ENCODE assay signal across 1 mouse cellular context in the genomic region with DNA sequence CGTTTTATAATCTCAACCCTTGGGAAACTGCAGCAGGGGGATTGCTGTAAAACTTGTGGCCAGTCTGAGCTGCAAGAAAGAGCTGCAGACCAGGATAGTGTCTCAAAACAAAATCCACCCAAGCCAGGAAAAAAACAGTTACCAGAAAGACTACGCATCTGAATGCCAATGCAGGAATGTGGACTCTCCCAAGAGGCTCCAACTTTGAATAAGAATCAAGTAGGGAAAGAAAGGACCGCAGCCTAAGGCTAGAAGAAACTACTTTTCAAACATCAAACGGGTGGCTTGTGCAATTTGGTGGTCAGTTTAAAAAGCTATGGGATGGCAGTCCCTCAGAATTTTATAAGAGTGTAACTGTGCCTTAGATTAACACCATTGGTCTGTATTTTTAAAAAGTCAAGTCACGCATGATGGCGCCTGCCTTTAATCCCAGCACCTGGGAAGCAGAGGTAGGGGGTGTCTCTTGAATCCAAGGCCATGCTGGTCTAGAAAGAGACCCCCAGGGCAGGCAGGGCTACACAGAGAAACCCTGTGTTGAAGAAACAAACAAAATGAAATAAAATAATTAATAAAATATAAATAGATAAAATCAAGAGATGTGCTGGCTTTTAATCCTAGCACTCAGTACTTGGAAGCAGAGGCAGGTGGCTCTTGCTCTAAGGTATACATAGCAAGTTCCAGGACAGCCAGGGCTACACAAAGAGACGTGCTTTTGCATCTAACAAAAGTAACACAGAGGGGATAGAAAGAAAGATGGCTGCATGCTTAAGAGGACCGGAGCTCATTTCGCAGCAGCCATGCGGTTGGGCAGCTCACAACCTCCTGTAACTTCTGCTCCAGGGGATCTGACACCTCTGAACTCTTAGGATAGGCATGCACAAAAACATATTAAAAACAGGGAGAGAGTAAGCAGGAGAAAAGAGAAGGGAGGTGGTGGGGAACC.
TF ChIP-seq lines count a peak whose summit lies in the region.

No protein-coding gene starts in this region.

TF ChIP-seq in MEL, 35 proteins besides CTCF, POLR2A, EP300 and RAD21:
- no peak for TF ChIP-seq TAL1 (IDR thresholded peaks at IDR 0.05; ENCODE audit: low read length)
- TF ChIP-seq MYC (IDR thresholded peaks at IDR 0.05; ENCODE audit: low read depth, low read length) = no peak
- no peak for TF ChIP-seq E2F4 (IDR thresholded peaks at IDR 0.05; ENCODE audit: borderline replicate concordance, low read depth, low read length)
- no peak for TF ChIP-seq ELF1 (IDR thresholded peaks at IDR 0.05; ENCODE audit: low read depth, low read length)
- TF ChIP-seq JUND (IDR thresholded peaks at IDR 0.05; ENCODE audit: low read depth, low read length) = no peak
- no peak for TF ChIP-seq USF1 (IDR thresholded peaks at IDR 0.05; ENCODE audit: low read depth, low read length)
- TF ChIP-seq ZC3H11A (IDR thresholded peaks at IDR 0.05; ENCODE audit: low read depth, low read length) = no peak
- no peak for TF ChIP-seq MYB (IDR thresholded peaks at IDR 0.05; ENCODE audit: low read depth, low read length)
- TF ChIP-seq MEF2A (IDR thresholded peaks at IDR 0.05; ENCODE audit: extremely low read depth, insufficient replicate concordance, low read depth, low read length, poor library complexity, severe bottlenecking) = no peak
- TF ChIP-seq ZMIZ1 (IDR thresholded peaks at IDR 0.05; ENCODE audit: low read depth, low read length) = 0 out of 2 replicates have a peak, but pooled peaks have one; percentile 28
- TF ChIP-seq POLR2AphosphoS5 (IDR thresholded peaks at IDR 0.05; ENCODE audit: borderline replicate concordance, low read depth, low read length) = no peak
- TF ChIP-seq UBTF (IDR thresholded peaks at IDR 0.05; ENCODE audit: borderline replicate concordance, insufficient read depth, low read depth, low read length) = no peak
- TF ChIP-seq MAX (IDR thresholded peaks at IDR 0.05; ENCODE audit: low read length) = no peak
- TF ChIP-seq SIN3A (IDR thresholded peaks at IDR 0.05; ENCODE audit: low read length) = no peak; the same call in 1 of the 2 replicates
- no peak; the same call in 1 of the 2 replicates for TF ChIP-seq NELFE (IDR thresholded peaks at IDR 0.05; ENCODE audit: low read depth, low read length)
- TF ChIP-seq HCFC1 (IDR thresholded peaks at IDR 0.05; ENCODE audit: low read depth, low read length) = 0 out of 2 replicates have a peak, but pooled peaks have one; percentile 9
- TF ChIP-seq GABPA (IDR thresholded peaks at IDR 0.05; ENCODE audit: low read depth, low read length) = no peak
- TF ChIP-seq MAZ (IDR thresholded peaks at IDR 0.05; ENCODE audit: low read depth, low read length) = no peak
- peak; percentile 91; the same call in 1 of the 2 replicates for TF ChIP-seq CHD1 (IDR thresholded peaks at IDR 0.05; ENCODE audit: low read depth, low read length)
- no peak for TF ChIP-seq GATA1 (IDR thresholded peaks at IDR 0.05; ENCODE audit: low read depth, low read length)
